Mouse (Mus musculus) bone marrow macrophage, adult 2 months (primary cell): ENCODE data around the gene Pla2g1b. TPM values are rescaled to one million over a fixed set of nuclear protein-coding genes. Genes with fewer than 3 reads are reported as not detected.
"Not testable (repeated sequence)": the region's sequence is repeated elsewhere in the genome, so short reads cannot be mapped to it uniquely, and the experiment has no call there.

ENCODE experiments used
- H3K27ac ChIP-seq: 2 replicates; pipeline ENCODE4 v1.5.1; 2012; ENCODE audit warnings: low read depth, low read length; ENCODE audit not compliant: insufficient read depth
- H3K4me1 ChIP-seq: 2 replicates; pipeline ENCODE4 v1.6.1; 2012; ENCODE audit warnings: low read length; ENCODE audit not compliant: control insufficient read depth, insufficient read depth
- H3K4me3 ChIP-seq: 2 replicates; pipeline ENCODE4 v1.5.1; 2012; ENCODE audit warnings: mild to moderate bottlenecking, low read length, moderate library complexity; ENCODE audit not compliant: insufficient read depth
- CTCF ChIP-seq: IDR thresholded peaks from 2 replicates; pipeline ENCODE4 v1.5.1; 2012; ENCODE audit warnings: low read depth, mild to moderate bottlenecking, low read length, moderate library complexity
- POLR2A ChIP-seq: IDR thresholded peaks from 2 replicates; pipeline ENCODE4 v1.6.1; 2012; ENCODE audit warnings: mild to moderate bottlenecking, low read depth, low read length, borderline replicate concordance
- polyA plus RNA-seq: library from polyadenylated mRNA; stranded (reverse); fragments of >200 nt; gene quantifications from 2 replicates; pipeline ENCODE4 v1.2.4, GENCODE M21; 2012; ENCODE audit not compliant: missing spikeins, insufficient read depth, insufficient read length

Gene Pla2g1b
- polyA plus RNA-seq, 1 experiment, result not detected

GRCm38 (mm10) chr5:115514896-115515587 lies 49.0 kb downstream of the Pla2g1b start:
- H3K4me1 ChIP-seq, result peaks cover 51% of the 10 kb centered on the region
- peak overlapping the region; percentile 34 for H3K27ac ChIP-seq
- H3K4me3 ChIP-seq, result no peak overlapping the region
- no peak for TF ChIP-seq POLR2A
- TF ChIP-seq CTCF, result no peak

- Histone ChIP-seq H3K4me1 (peaks cover 52% of the 10 kb centered on the region), H3K27ac (peak overlapping the region; percentile 98), H3K4me3 (peak overlapping the region; percentile 68)
- TF ChIP-seq CTCF (no peak), POLR2A (no peak)
Observed at GRCm38 (mm10) chr5:115516081-115516907, 50.2 kb downstream of the Pla2g1b start.

- Histone ChIP-seq H3K27ac (peak overlapping the region; percentile 98), H3K4me1 (peaks cover 47% of the 10 kb centered on the region), H3K4me3 (peak overlapping the region; percentile 68)
- TF ChIP-seq CTCF (no peak), POLR2A (no peak)
Observed at GRCm38 (mm10) chr5:115516908-115517307, 50.8 kb downstream of the Pla2g1b start.

- no peak for TF ChIP-seq CTCF
- no peak for TF ChIP-seq POLR2A
- H3K4me1 ChIP-seq, result peaks cover 49% of the 10 kb centered on the region
- H3K27ac ChIP-seq, result peak overlapping the region; percentile 98
- H3K4me3 ChIP-seq, result no peak overlapping the region
Observed at GRCm38 (mm10) chr5:115517501-115517900, 51.4 kb downstream of the Pla2g1b start.

GRCm38 (mm10) chr5:115518214-115518613 lies 52.2 kb downstream of the Pla2g1b start:
- not testable (repeated sequence) for H3K27ac ChIP-seq, H3K4me3 ChIP-seq
- peaks cover 54% of the 10 kb centered on the region for H3K4me1 ChIP-seq

- Histone ChIP-seq H3K27ac (peak overlapping the region; percentile 82; the same call in 1 of the 2 replicates), H3K4me3 (no peak overlapping the region), H3K4me1 (peaks cover 34% of the 10 kb centered on the region)
- no peak for TF ChIP-seq CTCF
- TF ChIP-seq POLR2A, result no peak
Observed at GRCm38 (mm10) chr5:115520325-115520869, 54.3 kb downstream of the Pla2g1b start.

GRCm38 (mm10) chr5:115521553-115522461 lies 55.7 kb downstream of the Pla2g1b start:
- peak overlapping the region; percentile 52 for H3K4me3 ChIP-seq
- TF ChIP-seq POLR2A (no peak), CTCF (no peak)
- peak overlapping the region; percentile 82 for H3K27ac ChIP-seq
- H3K4me1 ChIP-seq, result peaks cover 34% of the 10 kb centered on the region

- TF ChIP-seq CTCF (no peak), POLR2A (no peak)
- Histone ChIP-seq H3K4me3 (peak overlapping the region; percentile 39; the same call in 1 of the 2 replicates), H3K4me1 (peaks cover 33% of the 10 kb centered on the region), H3K27ac (peak overlapping the region; percentile 82)
Observed at GRCm38 (mm10) chr5:115522531-115522930, 56.5 kb downstream of the Pla2g1b start.

- TF ChIP-seq POLR2A (no peak), CTCF (no peak)
- H3K27ac ChIP-seq, result no peak overlapping the region
- peaks cover 36% of the 10 kb centered on the region for H3K4me1 ChIP-seq
- no peak overlapping the region for H3K4me3 ChIP-seq
Observed at GRCm38 (mm10) chr5:115522981-115523499, 57.0 kb downstream of the Pla2g1b start.
